Mouse (Mus musculus) midbrain, embryonic 12.5 days (tissue): ENCODE results near the gene 2410131K14Rik. TPM values are rescaled to one million over a fixed set of nuclear protein-coding genes. Genes with fewer than 3 reads are reported as not detected.
A peak's percentile ranks its signal among the peaks of the same experiment; 100 is the strongest.

Experiments used
- ATAC-seq: fragments of 200-750 bp; cut with Nextera tagmentation; 2 replicates; pipeline ENCODE4 v1.8.0; 2017; ENCODE audit warnings: low read depth, moderate TSS enrichment, moderate library complexity; ENCODE audit not compliant: low FRiP score
- H3K27ac ChIP-seq: fragments of 300-500 bp; sonication (generic); replicated peaks from 2 replicates; pipeline ENCODE4 v1.5.1; 2016; ENCODE audit warnings: mild to moderate bottlenecking
- H3K27me3 ChIP-seq: fragments of 300-500 bp; sonication (generic); 2 replicates; pipeline ENCODE4 v1.6.1; 2016; ENCODE audit warnings: mild to moderate bottlenecking
- H3K36me3 ChIP-seq: fragments of 300-500 bp; sonication (generic); 2 replicates; pipeline ENCODE4 v1.6.1; 2016
- H3K4me1 ChIP-seq: fragments of 300-500 bp; sonication (generic); 2 replicates; pipeline ENCODE4 v1.6.1; 2016
- H3K4me2 ChIP-seq: fragments of 300-500 bp; sonication (generic); replicated peaks from 2 replicates; pipeline ENCODE4 v1.6.1; 2016; ENCODE audit warnings: mild to moderate bottlenecking, moderate library complexity
- H3K4me3 ChIP-seq: fragments of 300-500 bp; sonication (generic); 2 replicates; pipeline ENCODE4 v1.5.1; 2016; ENCODE audit warnings: mild to moderate bottlenecking
- H3K9ac ChIP-seq: fragments of 300-500 bp; sonication (generic); replicated peaks from 2 replicates; pipeline ENCODE4 v1.6.1; 2016; ENCODE audit warnings: mild to moderate bottlenecking, moderate library complexity
- H3K9me3 ChIP-seq: fragments of 300-500 bp; sonication (generic); 2 replicates; pipeline ENCODE4 v1.6.1; 2016; ENCODE audit warnings: mild to moderate bottlenecking
- WGBS: fragments of 180-500 bp; shearing (Covaris S2); methylation state at CpG from one replicate; pipeline ENCODE4 v1.1.7; 2016; 5-methylcytosine and 5-hydroxymethylcytosine counted together
- polyA plus RNA-seq: library from polyadenylated mRNA; unstranded; fragments of >200 nt; fragmentation: Nextera tagmentation; extraction: Ambion mirVana; gene quantifications from 2 replicates; pipeline ENCODE4 v1.2.1, GENCODE M21; 2016

Gene 2410131K14Rik
- polyA plus RNA-seq, 1 experiment from 2014 or later, result 12.6 TPM

DNA sequence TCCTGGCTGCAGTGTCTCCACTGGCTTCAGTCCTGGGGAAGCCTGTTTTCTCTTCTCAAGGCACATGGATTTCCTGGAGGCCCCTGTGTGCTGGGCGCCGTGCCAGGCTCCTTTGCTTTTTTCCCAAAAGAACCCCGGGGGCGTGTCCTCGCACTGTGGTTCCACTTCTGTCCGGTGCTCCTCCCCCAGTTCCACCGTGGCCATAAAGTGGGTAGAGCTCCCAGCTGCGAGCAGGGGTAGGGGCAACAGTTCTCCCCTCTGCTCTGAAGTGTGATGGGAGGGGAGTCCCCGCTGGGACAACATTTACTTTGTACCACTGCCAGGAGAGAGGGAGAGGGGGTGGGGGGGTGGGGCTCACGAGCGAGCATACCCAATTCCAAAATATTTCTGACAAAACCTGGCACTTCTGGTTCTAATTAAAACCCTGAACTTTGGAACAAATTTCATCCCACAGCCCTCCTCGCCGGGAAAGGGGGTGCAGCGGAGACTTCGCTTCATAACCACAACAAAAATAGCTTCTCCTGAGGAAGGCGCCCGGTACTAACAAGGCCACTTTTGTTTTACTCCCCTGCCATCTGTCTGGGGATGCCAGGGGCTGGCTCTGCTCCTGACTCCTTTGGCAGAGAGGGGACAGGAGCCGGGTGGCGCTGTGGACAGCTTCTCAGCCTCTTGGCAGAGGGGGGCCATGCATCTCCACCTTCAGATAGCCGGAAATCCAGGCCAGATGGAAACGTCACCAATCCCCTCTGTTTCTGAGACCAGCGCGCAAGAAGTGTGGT is 49.2 kb downstream of the 2410131K14Rik start:
- H3K4me2 ChIP-seq, result no peak overlapping the region; the same call in 1 of the 2 replicates
- ATAC-seq, result peak; percentile 76
- H3K9ac ChIP-seq, result no peak overlapping the region
- H3K27me3 ChIP-seq, result no peaks in the 10 kb centered on the region
- peaks cover 15% of the 10 kb centered on the region for H3K4me1 ChIP-seq
- H3K4me3 ChIP-seq, result no peak overlapping the region
- H3K36me3 ChIP-seq, result no peaks in the 10 kb centered on the region
- peak overlapping the region; percentile 56 for H3K27ac ChIP-seq
- H3K9me3 ChIP-seq, result no peaks in the 10 kb centered on the region
- WGBS, result 48% methylated on average over 23 of the region's 23 CpGs

DNA sequence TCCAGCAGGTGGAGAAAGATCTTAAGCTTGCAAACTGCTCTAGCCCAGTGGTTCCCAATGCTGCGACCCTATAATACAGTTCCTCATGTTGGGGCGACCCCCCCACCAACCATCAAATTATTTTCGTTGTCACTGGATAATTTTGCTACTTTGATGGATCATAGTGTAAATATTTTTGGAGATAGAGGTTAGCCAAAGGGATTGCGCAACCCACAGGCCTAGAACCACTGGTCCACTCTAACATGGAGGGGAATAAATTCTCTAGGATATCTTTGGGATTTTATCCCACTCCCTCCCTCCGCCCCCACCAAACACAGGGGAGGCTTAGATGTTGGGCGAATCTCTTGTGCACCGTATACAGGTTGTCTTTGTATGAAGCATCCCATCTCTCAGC is 49.8 kb downstream of the 2410131K14Rik start:
- H3K4me1 ChIP-seq, result peaks cover 15% of the 10 kb centered on the region
- H3K27ac ChIP-seq, result peak overlapping the region; percentile 56
- H3K27me3 ChIP-seq, result no peaks in the 10 kb centered on the region
- no peaks in the 10 kb centered on the region for H3K9me3 ChIP-seq
- H3K4me3 ChIP-seq, result no peak overlapping the region
- WGBS, result 84% methylated on average over 7 of the region's 7 CpGs
- ATAC-seq, result no peak
- no peak overlapping the region for H3K9ac ChIP-seq
- H3K36me3 ChIP-seq, result no peaks in the 10 kb centered on the region
- no peak overlapping the region for H3K4me2 ChIP-seq

DNA sequence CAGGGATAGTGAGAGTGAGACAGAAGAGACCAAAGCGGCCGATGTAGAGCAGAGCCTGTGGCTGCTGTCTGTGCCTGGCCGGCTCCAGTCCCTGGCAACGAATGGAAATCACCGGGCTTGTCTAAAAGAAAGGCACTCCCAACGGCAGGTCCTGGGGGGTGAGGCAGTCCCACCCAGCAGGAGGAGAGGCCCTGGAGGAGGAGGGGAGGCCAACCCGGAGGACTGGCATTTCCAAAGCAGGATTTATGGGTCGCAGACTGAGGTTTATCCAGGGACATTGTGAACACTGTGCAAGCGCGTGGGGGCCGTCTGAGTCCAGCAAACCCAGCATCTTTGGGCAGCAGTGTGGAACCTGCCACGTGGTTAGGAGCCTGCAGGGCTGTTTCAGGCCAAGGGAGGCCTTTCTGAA is 52.3 kb downstream of the 2410131K14Rik start:
- ATAC-seq, result no peak
- H3K4me1 ChIP-seq, result peaks cover 15% of the 10 kb centered on the region
- no peaks in the 10 kb centered on the region for H3K27me3 ChIP-seq
- WGBS, result 26% methylated on average over 12 of the region's 12 CpGs
- H3K4me2 ChIP-seq, result no peak overlapping the region
- no peaks in the 10 kb centered on the region for H3K9me3 ChIP-seq
- H3K4me3 ChIP-seq, result no peak overlapping the region
- no peak overlapping the region for H3K27ac ChIP-seq
- H3K36me3 ChIP-seq, result no peaks in the 10 kb centered on the region
- H3K9ac ChIP-seq, result no peak overlapping the region

DNA sequence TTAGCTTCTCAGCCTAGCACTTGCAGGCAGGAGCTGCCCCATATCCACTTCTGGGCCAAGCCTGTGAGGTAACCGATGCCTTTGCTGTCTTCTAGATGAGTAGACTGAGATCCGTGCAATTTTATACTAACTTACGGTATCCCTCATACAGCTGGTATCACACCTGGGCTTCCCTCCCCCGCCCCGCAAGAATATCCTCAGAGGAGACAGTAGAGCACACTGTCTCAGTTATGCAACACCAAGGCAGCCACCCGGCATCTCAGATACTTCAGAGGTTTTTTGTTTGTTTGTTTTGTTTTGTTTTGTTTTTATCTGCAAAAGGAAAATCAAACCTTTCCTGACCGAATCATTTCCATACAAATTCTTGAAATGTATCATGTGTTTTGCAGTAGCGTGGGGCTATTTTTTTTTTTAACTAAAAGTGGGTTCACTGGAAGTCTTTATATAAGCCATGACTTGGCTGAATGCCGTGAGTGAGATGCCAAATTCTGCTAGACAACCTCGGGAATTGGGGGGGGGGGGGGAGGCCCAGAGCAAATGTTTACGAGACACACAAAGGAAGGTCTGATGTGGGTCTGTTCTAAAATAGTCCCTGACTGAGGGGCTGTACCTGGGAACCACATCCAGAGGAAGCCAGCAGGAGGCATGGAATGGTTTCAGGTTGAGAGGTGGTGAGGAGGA is 54.8 kb downstream of the 2410131K14Rik start:
- ATAC-seq, result no peak
- Histone ChIP-seq H3K9me3 (no peaks in the 10 kb centered on the region), H3K36me3 (no peaks in the 10 kb centered on the region), H3K4me2 (no peak overlapping the region), H3K4me3 (no peak overlapping the region), H3K27me3 (no peaks in the 10 kb centered on the region), H3K4me1 (peaks cover 4% of the 10 kb centered on the region), H3K9ac (no peak overlapping the region), H3K27ac (no peak overlapping the region)
- WGBS, result 90% methylated on average over 11 of the region's 11 CpGs

DNA sequence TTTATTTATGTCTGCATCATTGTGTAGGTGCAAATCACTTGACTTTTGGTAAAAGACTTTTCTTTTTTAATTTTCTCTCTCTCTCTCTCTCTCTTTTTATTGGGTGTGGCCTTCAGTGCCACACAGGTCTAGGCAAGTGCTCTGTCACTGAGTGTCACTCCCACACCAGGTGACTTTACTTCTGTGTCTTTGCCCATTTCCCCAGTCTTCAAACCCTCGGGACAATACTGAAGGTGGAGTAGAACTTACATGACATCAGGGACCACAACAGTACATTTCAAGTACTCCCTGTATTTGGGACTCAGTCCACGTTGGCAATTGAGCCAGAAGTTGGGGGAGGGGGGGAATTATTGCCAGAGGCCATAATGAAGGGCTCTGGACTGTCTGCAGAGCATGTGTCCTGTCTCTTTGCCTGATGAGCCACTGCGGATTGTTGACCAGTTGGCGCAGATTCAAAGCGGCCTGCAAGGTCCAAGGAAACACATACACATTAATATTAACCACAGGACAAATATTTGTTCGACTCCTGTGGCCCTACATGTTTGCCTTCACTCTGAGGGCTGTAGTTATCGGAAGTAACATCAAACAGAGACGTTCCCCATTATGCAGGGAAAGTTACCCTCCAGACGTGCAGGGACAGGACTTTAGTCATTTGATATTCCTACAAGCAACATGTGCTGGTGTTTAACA is 57.6 kb downstream of the 2410131K14Rik start:
- H3K27me3 ChIP-seq, result no peaks in the 10 kb centered on the region
- WGBS, result 70% methylated on average over 9 of the region's 9 CpGs
- no peak overlapping the region for H3K27ac ChIP-seq

DNA sequence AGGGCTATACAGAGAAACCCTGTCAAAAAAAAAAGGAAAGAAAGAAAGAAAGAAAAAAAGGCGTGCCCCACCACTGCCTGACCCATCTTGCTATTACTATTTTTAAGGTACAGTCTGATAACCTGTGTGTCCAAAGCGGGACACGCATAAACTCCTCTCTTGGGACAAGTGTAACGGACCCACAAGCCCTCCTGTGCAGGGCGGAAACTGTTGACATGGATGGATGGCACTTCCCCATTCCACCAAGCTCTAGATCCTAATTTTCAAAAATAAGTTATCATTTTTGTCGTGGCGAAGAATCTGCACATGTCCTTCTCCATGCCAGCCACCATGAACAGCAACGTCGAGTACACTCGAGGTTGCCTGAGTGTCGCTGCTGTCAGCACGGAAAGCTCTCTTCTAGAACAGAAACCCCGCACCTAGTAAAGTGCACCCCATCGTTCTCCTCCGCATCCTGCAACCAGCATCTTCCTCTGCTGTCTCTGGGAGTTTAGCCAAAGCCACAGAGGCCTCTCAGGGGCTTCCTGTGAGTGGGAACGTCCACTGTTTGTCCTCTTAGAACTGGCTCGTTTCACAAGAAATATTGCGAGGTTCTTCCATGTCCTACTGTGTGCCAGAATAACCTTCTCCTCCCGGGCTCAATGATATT is 60.1 kb downstream of the 2410131K14Rik start:
- no peak overlapping the region for H3K4me3 ChIP-seq
- no peak overlapping the region for H3K9ac ChIP-seq
- no peaks in the 10 kb centered on the region for H3K27me3 ChIP-seq
- no peaks in the 10 kb centered on the region for H3K36me3 ChIP-seq
- no peaks in the 10 kb centered on the region for H3K9me3 ChIP-seq
- 0 out of 2 replicates have a peak, but pooled peaks cover 2% of the 10 kb centered on the region for H3K4me1 ChIP-seq
- 93% methylated on average over 19 of the region's 19 CpGs for WGBS
- H3K4me2 ChIP-seq, result no peak overlapping the region
- no peak for ATAC-seq
- no peak overlapping the region for H3K27ac ChIP-seq

More for the DNA sequence above, 57.6 kb downstream of the 2410131K14Rik start:
- Histone ChIP-seq H3K9me3 (no peaks in the 10 kb centered on the region), H3K4me1 (peaks cover 2% of the 10 kb centered on the region; the same call in 1 of the 2 replicates), H3K36me3 (no peaks in the 10 kb centered on the region), H3K4me2 (no peak overlapping the region), H3K4me3 (no peak overlapping the region), H3K9ac (no peak overlapping the region)
- no peak for ATAC-seq

DNA sequence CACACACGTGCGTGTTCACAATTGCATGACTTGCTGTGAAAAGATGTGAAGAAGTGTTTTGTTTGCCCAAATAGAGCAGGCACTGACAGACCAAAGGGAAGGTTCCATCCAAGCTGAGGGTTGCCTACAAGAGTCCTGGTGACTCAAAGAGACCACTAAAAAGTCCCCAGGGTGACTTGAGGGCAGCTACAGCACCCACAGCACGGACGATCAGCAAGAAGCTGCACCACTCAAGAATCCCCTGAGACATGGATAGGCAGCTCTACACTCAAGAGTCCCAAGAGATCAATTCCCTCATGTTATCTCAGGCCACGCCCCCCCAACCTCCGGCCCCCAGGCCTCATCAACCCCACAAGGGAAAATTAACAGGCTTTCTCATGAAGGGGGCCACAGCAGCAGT is 65.4 kb downstream of the 2410131K14Rik start:
- ATAC-seq, result no peak
- WGBS, result 91% methylated on average over 6 of the region's 6 CpGs

DNA sequence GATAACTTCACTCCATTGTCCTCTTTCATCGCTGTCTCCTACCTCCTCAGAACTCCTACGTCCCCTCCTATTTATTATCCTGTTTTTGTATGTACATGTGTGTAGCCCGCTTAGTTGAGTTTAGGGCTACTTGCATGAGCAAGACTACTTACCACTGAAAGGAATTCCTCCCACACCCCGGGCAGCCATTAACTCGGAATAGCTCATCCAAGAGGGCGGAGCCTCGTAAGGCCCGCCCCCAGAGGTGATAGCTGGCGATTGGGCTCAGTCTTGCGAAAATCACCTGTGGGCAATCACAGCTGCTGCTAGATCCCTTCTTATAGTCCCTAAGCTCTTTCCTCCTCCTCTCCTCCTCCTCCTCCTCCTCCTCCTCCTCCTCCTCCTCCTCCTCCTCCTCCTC is 66.2 kb downstream of the 2410131K14Rik start:
- H3K27ac ChIP-seq, result no peak overlapping the region
- 0 out of 2 replicates have a peak, but pooled peaks cover 3% of the 10 kb centered on the region for H3K4me1 ChIP-seq
- no peak for ATAC-seq
- no peak overlapping the region for H3K9ac ChIP-seq
- WGBS, result 63% methylated on average over 10 of the region's 10 CpGs
- 0 out of 2 replicates have a peak, but pooled peaks cover 4% of the 10 kb centered on the region for H3K27me3 ChIP-seq
- no peak overlapping the region for H3K4me3 ChIP-seq
- H3K36me3 ChIP-seq, result no peaks in the 10 kb centered on the region
- no peak overlapping the region for H3K4me2 ChIP-seq
- H3K9me3 ChIP-seq, result no peaks in the 10 kb centered on the region

More for the DNA sequence above, 65.4 kb downstream of the 2410131K14Rik start:
- Histone ChIP-seq H3K4me2 (no peak overlapping the region), H3K27me3 (0 out of 2 replicates have a peak, but pooled peaks cover 4% of the 10 kb centered on the region), H3K9ac (no peak overlapping the region), H3K36me3 (no peaks in the 10 kb centered on the region), H3K9me3 (no peaks in the 10 kb centered on the region), H3K27ac (no peak overlapping the region), H3K4me1 (0 out of 2 replicates have a peak, but pooled peaks cover 2% of the 10 kb centered on the region), H3K4me3 (no peak overlapping the region)

DNA sequence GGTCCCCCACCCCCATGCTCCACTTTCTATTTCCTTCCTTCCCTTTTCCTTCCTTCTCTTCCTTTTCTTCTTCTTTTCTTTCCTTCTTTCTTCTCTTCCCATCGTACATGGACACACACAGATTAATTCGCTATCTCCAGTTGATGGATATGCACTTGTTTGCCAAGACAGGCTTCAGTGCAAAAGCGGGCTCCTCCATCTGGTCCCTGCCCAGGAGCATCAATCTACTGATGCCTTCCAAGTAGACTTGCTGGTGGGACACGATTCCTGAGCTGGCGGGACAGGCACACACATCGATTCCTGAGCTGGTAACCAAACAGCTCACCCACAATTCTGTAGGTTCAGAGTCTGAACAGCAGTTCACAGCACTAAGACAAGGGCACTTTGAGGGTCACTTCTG is 68.7 kb downstream of the 2410131K14Rik start:
- ATAC-seq, result no peak
- Histone ChIP-seq H3K4me3 (no peak overlapping the region), H3K36me3 (no peaks in the 10 kb centered on the region), H3K9me3 (no peaks in the 10 kb centered on the region), H3K27ac (no peak overlapping the region), H3K4me2 (no peak overlapping the region), H3K27me3 (peaks cover 4% of the 10 kb centered on the region; the same call in 1 of the 2 replicates), H3K4me1 (peaks cover 12% of the 10 kb centered on the region), H3K9ac (no peak overlapping the region)
- 92% methylated on average over 6 of the region's 6 CpGs for WGBS
